In genomic region chr11:118740001-118740400, GRCm38 (mm10) we compare ENCODE assay signal across 8 mouse cellular contexts.
DNase-seq lines count a peak whose midpoint lies in the region; ATAC-seq lines count a peak whose summit lies in the region.

No protein-coding gene starts in this region.

- ATAC-seq in cerebellum, adult (ENCODE audit: insufficient number of reproducible peaks, low FRiP score, low TSS enrichment): no peak
- peak; percentile 34 for ATAC-seq in activated CD4-positive, CD25-positive, alpha-beta regulatory T cell, adult 4 months

- DNase-seq in cerebellum, adult 11 months: peak; percentile 80
- DNase-seq in embryo, embryonic 10 days (ENCODE audit: low spot score): peak; percentile 90
- DNase-seq in heart, adult 18-20 months: peak; percentile 72 to 84
- DNase-seq in layer of hippocampus, adult 11-12 months (ENCODE audit: low spot score): peak; percentile 83
- peak; percentile 77 for DNase-seq in lung, postnatal 14 days
- peak; percentile 65 for DNase-seq in retina, postnatal 7 days (ENCODE audit: low read depth, low spot score)
